Mouse (Mus musculus) limb, embryonic 13.5 days (tissue): ENCODE results near the gene Grin3a. TPM values are rescaled to one million over a fixed set of nuclear protein-coding genes. Genes with fewer than 3 reads are reported as not detected.

Experiments used
- ATAC-seq: fragments of 200-750 bp; cut with Nextera tagmentation; 2 replicates; pipeline ENCODE4 v1.8.0; 2017; ENCODE audit warnings: low read depth, moderate number of reproducible peaks, moderate TSS enrichment; ENCODE audit not compliant: low FRiP score
- H3K27ac ChIP-seq: fragments of 300-500 bp; sonication (generic); 2 replicates; pipeline ENCODE4 v1.5.1; 2015; ENCODE audit warnings: inconsistent platforms, mild to moderate bottlenecking, moderate library complexity
- H3K27me3 ChIP-seq: fragments of 300-500 bp; sonication (generic); 2 replicates; pipeline ENCODE4 v1.6.1; 2015; ENCODE audit warnings: mild to moderate bottlenecking, inconsistent platforms
- H3K36me3 ChIP-seq: fragments of 300-500 bp; sonication (generic); 2 replicates; pipeline ENCODE4 v1.6.1; 2015; ENCODE audit warnings: inconsistent platforms, mild to moderate bottlenecking, moderate library complexity
- H3K4me1 ChIP-seq: fragments of 300-500 bp; sonication (generic); 2 replicates; pipeline ENCODE4 v1.6.1; 2015; ENCODE audit warnings: inconsistent platforms
- H3K4me2 ChIP-seq: fragments of 300-500 bp; sonication (generic); replicated peaks from 2 replicates; pipeline ENCODE4 v1.6.1; 2015; ENCODE audit warnings: inconsistent platforms, mild to moderate bottlenecking, moderate library complexity
- H3K4me3 ChIP-seq: fragments of 300-500 bp; sonication (generic); 2 replicates; pipeline ENCODE4 v1.5.1; 2015; ENCODE audit warnings: moderate library complexity, mild to moderate bottlenecking, inconsistent platforms
- H3K9ac ChIP-seq: fragments of 300-500 bp; sonication (generic); 2 replicates; pipeline ENCODE4 v1.6.1; 2015; ENCODE audit warnings: mild to moderate bottlenecking, inconsistent platforms
- H3K9me3 ChIP-seq: fragments of 300-500 bp; sonication (generic); 2 replicates; pipeline ENCODE4 v1.6.1; 2016; ENCODE audit warnings: inconsistent platforms
- WGBS: fragments of 180-500 bp; shearing (Covaris S2); methylation state at CpG from one replicate; pipeline ENCODE4 v1.1.7; 2015; 5-methylcytosine and 5-hydroxymethylcytosine counted together
- polyA plus RNA-seq: library from polyadenylated mRNA; unstranded; fragments of >200 nt; fragmentation: Nextera tagmentation; extraction: Ambion mirVana; gene quantifications from 2 replicates; pipeline ENCODE4 v1.2.1, GENCODE M21; 2015

Grin3a gene
- polyA plus RNA-seq, 1 experiment from 2014 or later, result 4.2 TPM

- no peak overlapping the region for H3K27ac ChIP-seq
- H3K4me1 ChIP-seq, result no peaks in the 10 kb centered on the region
- no peak overlapping the region for H3K9ac ChIP-seq
- no peak overlapping the region for H3K4me3 ChIP-seq
- no peak for ATAC-seq
- no peak overlapping the region for H3K4me2 ChIP-seq
- no peaks in the 10 kb centered on the region for H3K36me3 ChIP-seq
- no peaks in the 10 kb centered on the region for H3K9me3 ChIP-seq
- WGBS, result 89% methylated on average over 5 of the region's 5 CpGs
- no peaks in the 10 kb centered on the region for H3K27me3 ChIP-seq
These were observed 102.7 kb downstream of the Grin3a start for GRCm38 (mm10) chr4:49742847-49743246.

GRCm38 (mm10) chr4:49741942-49742341 lies 103.6 kb downstream of the Grin3a start:
- Histone ChIP-seq H3K4me3 (no peak overlapping the region), H3K9me3 (no peaks in the 10 kb centered on the region), H3K27ac (no peak overlapping the region), H3K36me3 (no peaks in the 10 kb centered on the region), H3K4me2 (no peak overlapping the region), H3K9ac (no peak overlapping the region), H3K27me3 (no peaks in the 10 kb centered on the region), H3K4me1 (no peaks in the 10 kb centered on the region)
- no peak for ATAC-seq
- 97% methylated on average over 2 of the region's 2 CpGs for WGBS

- no peak overlapping the region for H3K27ac ChIP-seq
- ATAC-seq, result no peak
- no peak overlapping the region for H3K9ac ChIP-seq
- H3K4me2 ChIP-seq, result no peak overlapping the region
- H3K4me1 ChIP-seq, result no peaks in the 10 kb centered on the region
- 78% methylated on average over 5 of the region's 5 CpGs for WGBS
- H3K4me3 ChIP-seq, result no peak overlapping the region
- H3K36me3 ChIP-seq, result no peaks in the 10 kb centered on the region
- no peaks in the 10 kb centered on the region for H3K27me3 ChIP-seq
- H3K9me3 ChIP-seq, result no peaks in the 10 kb centered on the region
These were observed 104.5 kb downstream of the Grin3a start for GRCm38 (mm10) chr4:49740796-49741766.

- Histone ChIP-seq H3K9ac (no peak overlapping the region), H3K36me3 (no peaks in the 10 kb centered on the region), H3K27me3 (no peaks in the 10 kb centered on the region), H3K4me3 (no peak overlapping the region), H3K9me3 (no peaks in the 10 kb centered on the region), H3K27ac (no peak overlapping the region), H3K4me1 (no peaks in the 10 kb centered on the region), H3K4me2 (no peak overlapping the region)
- 58% methylated on average over 1 of the region's 1 CpGs for WGBS
- no peak for ATAC-seq
These were observed 106.0 kb downstream of the Grin3a start for GRCm38 (mm10) chr4:49739561-49739960.

- no peak for ATAC-seq
- no peaks in the 10 kb centered on the region for H3K36me3 ChIP-seq
- no peaks in the 10 kb centered on the region for H3K4me1 ChIP-seq
- no peak overlapping the region for H3K4me2 ChIP-seq
- no peak overlapping the region for H3K27ac ChIP-seq
- WGBS, result 65% methylated on average over 3 of the region's 3 CpGs
- H3K9me3 ChIP-seq, result no peaks in the 10 kb centered on the region
- no peak overlapping the region for H3K4me3 ChIP-seq
- H3K9ac ChIP-seq, result no peak overlapping the region
- H3K27me3 ChIP-seq, result no peaks in the 10 kb centered on the region
These were observed 116.2 kb downstream of the Grin3a start for GRCm38 (mm10) chr4:49729326-49729725.

GRCm38 (mm10) chr4:49723908-49724307 lies 121.6 kb downstream of the Grin3a start:
- Histone ChIP-seq H3K9me3 (no peaks in the 10 kb centered on the region), H3K4me3 (no peak overlapping the region), H3K27ac (no peak overlapping the region), H3K27me3 (no peaks in the 10 kb centered on the region), H3K36me3 (no peaks in the 10 kb centered on the region), H3K4me2 (no peak overlapping the region), H3K9ac (no peak overlapping the region), H3K4me1 (no peaks in the 10 kb centered on the region)
- no peak for ATAC-seq
- 91% methylated on average over 2 of the region's 2 CpGs for WGBS

GRCm38 (mm10) chr4:49691405-49692194 lies 153.9 kb downstream of the Grin3a start:
- Histone ChIP-seq H3K4me1 (peaks cover 8% of the 10 kb centered on the region; the same call in 1 of the 2 replicates), H3K9ac (no peak overlapping the region), H3K27me3 (0 out of 2 replicates have a peak, but pooled peaks cover 3% of the 10 kb centered on the region), H3K36me3 (no peaks in the 10 kb centered on the region), H3K27ac (no peak overlapping the region; the same call in 1 of the 2 replicates), H3K4me3 (no peak overlapping the region), H3K4me2 (no peak overlapping the region), H3K9me3 (no peaks in the 10 kb centered on the region)
- ATAC-seq, result no peak
- 65% methylated on average over 12 of the region's 12 CpGs for WGBS

GRCm38 (mm10) chr4:49688594-49689288 lies 156.8 kb downstream of the Grin3a start:
- Histone ChIP-seq H3K4me1 (peaks cover 8% of the 10 kb centered on the region; the same call in 1 of the 2 replicates), H3K9me3 (no peaks in the 10 kb centered on the region), H3K27me3 (0 out of 2 replicates have a peak, but pooled peaks cover 3% of the 10 kb centered on the region), H3K36me3 (no peaks in the 10 kb centered on the region), H3K4me3 (no peak overlapping the region), H3K4me2 (no peak overlapping the region), H3K27ac (no peak overlapping the region), H3K9ac (no peak overlapping the region)
- 21% methylated on average over 9 of the region's 9 CpGs for WGBS
- ATAC-seq, result peak; percentile 77; the same call in 1 of the 2 replicates

GRCm38 (mm10) chr4:49681812-49682211 lies 163.7 kb downstream of the Grin3a start, which contains the start of gene Ppp3r2:
Gene Ppp3r2 (minus strand): TSS chr4:49682024.
- Histone ChIP-seq H3K4me3 (no peak within 1 kb of the TSS), H3K9ac (no peak within 1 kb of the TSS), H3K9me3 (no peaks in the 10 kb centered on the region), H3K4me2 (no peak within 1 kb of the TSS), H3K4me1 (no peaks in the 10 kb centered on the region), H3K36me3 (no peaks in the 10 kb centered on the region), H3K27me3 (no peaks in the 10 kb centered on the region), H3K27ac (no peak within 1 kb of the TSS)
- no peak for ATAC-seq
- WGBS, result 90% methylated on average over 13 of the region's 13 CpGs

GRCm38 (mm10) chr4:49680171-49680875 lies 165.2 kb downstream of the Grin3a start:
- H3K4me1 ChIP-seq, result no peaks in the 10 kb centered on the region
- no peaks in the 10 kb centered on the region for H3K27me3 ChIP-seq
- H3K27ac ChIP-seq, result no peak overlapping the region
- H3K9me3 ChIP-seq, result no peaks in the 10 kb centered on the region
- no peak for ATAC-seq
- H3K9ac ChIP-seq, result no peak overlapping the region
- H3K4me2 ChIP-seq, result no peak overlapping the region
- no peak overlapping the region for H3K4me3 ChIP-seq
- WGBS, result 89% methylated on average over 11 of the region's 11 CpGs
- H3K36me3 ChIP-seq, result no peaks in the 10 kb centered on the region

GRCm38 (mm10) chr4:49676790-49677189 lies 168.8 kb downstream of the Grin3a start:
- Histone ChIP-seq H3K27me3 (no peaks in the 10 kb centered on the region), H3K27ac (no peak overlapping the region), H3K4me3 (no peak overlapping the region), H3K9ac (no peak overlapping the region), H3K4me2 (no peak overlapping the region), H3K9me3 (no peaks in the 10 kb centered on the region), H3K4me1 (0 out of 2 replicates have a peak, but pooled peaks cover 4% of the 10 kb centered on the region), H3K36me3 (no peaks in the 10 kb centered on the region)
- 69% methylated on average over 7 of the region's 7 CpGs for WGBS
- no peak for ATAC-seq
